Mouse (Mus musculus): Measurements from ENCODE around the gene Gm14406. TPM values are rescaled to one million over a fixed set of nuclear protein-coding genes. Genes with fewer than 3 reads are reported as not detected.
"Not testable (repeated sequence)": the region's sequence is repeated elsewhere in the genome, so short reads cannot be mapped to it uniquely, and the experiment has no call there.

Gm14406 gene
- not detected in 2 replicates for polyA plus RNA-seq (2016; fragmentation: Nextera tagmentation; extraction: Ambion mirVana)

- not testable (repeated sequence) for H3K36me3 ChIP-seq; H3K4me1 ChIP-seq; H3K27ac ChIP-seq; H3K9me3 ChIP-seq (replicated peaks); H3K27me3 ChIP-seq; H3K4me2 ChIP-seq (replicated peaks); H3K9ac ChIP-seq; H3K4me3 ChIP-seq; ATAC-seq (ENCODE audit: low FRiP score)
- WGBS = 83% methylated on average over 2 of the region's 2 CpGs
Measured at GRCm38 (mm10) chr2:177577998-177578397, at the start of gene Gm14406. Gm14406 (minus strand) TSS chr2:177578210.

- not testable (repeated sequence) for H3K4me3 ChIP-seq; ATAC-seq (ENCODE audit: low FRiP score)
- 81% methylated on average over 1 of the region's 2 CpGs for WGBS
Measured at GRCm38 (mm10) chr2:177575141-177575540, 2.9 kb downstream of the Gm14406 start.

GRCm38 (mm10) chr2:177559365-177559764 lies 18.6 kb downstream of the Gm14406 start:
- H3K4me1 ChIP-seq; H3K36me3 ChIP-seq; H3K27ac ChIP-seq; ATAC-seq (ENCODE audit: low FRiP score); H3K4me2 ChIP-seq (replicated peaks); H3K9me3 ChIP-seq (replicated peaks); H3K27me3 ChIP-seq; H3K9ac ChIP-seq; H3K4me3 ChIP-seq: not testable (repeated sequence)
- 79% methylated on average over 4 of the region's 4 CpGs for WGBS

More at GRCm38 (mm10) chr2:177575141-177575540, 2.9 kb downstream of the Gm14406 start:
- H3K9ac ChIP-seq; H3K36me3 ChIP-seq; H3K4me1 ChIP-seq; H3K27me3 ChIP-seq; H3K27ac ChIP-seq; H3K4me2 ChIP-seq (replicated peaks); H3K9me3 ChIP-seq (replicated peaks): not testable (repeated sequence)

GRCm38 (mm10) chr2:177555261-177555660 lies 22.7 kb downstream of the Gm14406 start:
- not testable (repeated sequence) for ATAC-seq (ENCODE audit: low FRiP score); H3K4me3 ChIP-seq; H3K27ac ChIP-seq; H3K4me1 ChIP-seq; H3K4me2 ChIP-seq (replicated peaks); H3K36me3 ChIP-seq; H3K9me3 ChIP-seq (replicated peaks); H3K9ac ChIP-seq; H3K27me3 ChIP-seq
- 88% methylated on average over 1 of the region's 1 CpGs for WGBS

- H3K36me3 ChIP-seq; H3K9ac ChIP-seq; H3K4me1 ChIP-seq; H3K4me3 ChIP-seq; ATAC-seq (ENCODE audit: low FRiP score); H3K27me3 ChIP-seq; H3K27ac ChIP-seq; H3K4me2 ChIP-seq (replicated peaks); H3K9me3 ChIP-seq (replicated peaks): not testable (repeated sequence)
- 80% methylated on average over 5 of the region's 5 CpGs for WGBS
Measured at GRCm38 (mm10) chr2:177537717-177538116, 40.3 kb downstream of the Gm14406 start.

GRCm38 (mm10) chr2:177537141-177537540 lies 40.9 kb downstream of the Gm14406 start:
- H3K4me1 ChIP-seq; H3K27ac ChIP-seq; H3K36me3 ChIP-seq; H3K4me3 ChIP-seq; ATAC-seq (ENCODE audit: low FRiP score); H3K27me3 ChIP-seq; H3K9ac ChIP-seq; H3K9me3 ChIP-seq (replicated peaks); H3K4me2 ChIP-seq (replicated peaks): not testable (repeated sequence)
- 78% methylated on average over 2 of the region's 2 CpGs for WGBS

- H3K4me1 ChIP-seq = no peaks in the 10 kb centered on the region
- 81% methylated on average over 9 of the region's 9 CpGs for WGBS
- no peaks in the 10 kb centered on the region for H3K36me3 ChIP-seq
- H3K9me3 ChIP-seq (replicated peaks) = no peaks in the 10 kb centered on the region
- H3K27me3 ChIP-seq = no peaks in the 10 kb centered on the region
- ATAC-seq (ENCODE audit: low FRiP score) = no peak
- no peak overlapping the region for H3K4me3 ChIP-seq
- H3K27ac ChIP-seq = no peak overlapping the region
- H3K9ac ChIP-seq = no peak overlapping the region
- no peak overlapping the region for H3K4me2 ChIP-seq (replicated peaks)
Measured at GRCm38 (mm10) chr2:177535876-177536275, 42.1 kb downstream of the Gm14406 start.

GRCm38 (mm10) chr2:177524171-177524570 lies 53.8 kb downstream of the Gm14406 start:
- H3K4me3 ChIP-seq; H3K9ac ChIP-seq; H3K4me1 ChIP-seq; H3K36me3 ChIP-seq; H3K9me3 ChIP-seq (replicated peaks); H3K27ac ChIP-seq; H3K4me2 ChIP-seq (replicated peaks); H3K27me3 ChIP-seq; ATAC-seq (ENCODE audit: low FRiP score): not testable (repeated sequence)
- 92% methylated on average over 16 of the region's 16 CpGs for WGBS

GRCm38 (mm10) chr2:177523674-177524073 lies 54.3 kb downstream of the Gm14406 start:
- WGBS = 93% methylated on average over 6 of the region's 6 CpGs
- not testable (repeated sequence) for H3K9ac ChIP-seq; H3K27ac ChIP-seq; H3K4me1 ChIP-seq; H3K4me3 ChIP-seq; H3K27me3 ChIP-seq; ATAC-seq (ENCODE audit: low FRiP score); H3K4me2 ChIP-seq (replicated peaks); H3K9me3 ChIP-seq (replicated peaks); H3K36me3 ChIP-seq

GRCm38 (mm10) chr2:177523061-177523460 lies 54.9 kb downstream of the Gm14406 start:
- Histone ChIP-seq H3K9me3 (replicated peaks) (peaks cover 10% of the 10 kb centered on the region), H3K27ac (no peak overlapping the region), H3K27me3 (no peaks in the 10 kb centered on the region), H3K4me2 (replicated peaks) (no peak overlapping the region), H3K4me1 (no peaks in the 10 kb centered on the region), H3K9ac (no peak overlapping the region), H3K4me3 (no peak overlapping the region), H3K36me3 (no peaks in the 10 kb centered on the region)
- 89% methylated on average over 20 of the region's 20 CpGs for WGBS
- no peak for ATAC-seq (ENCODE audit: low FRiP score)

GRCm38 (mm10) chr2:177520035-177520434 lies 58.0 kb downstream of the Gm14406 start:
- Histone ChIP-seq H3K36me3 (no peaks in the 10 kb centered on the region), H3K9ac (no peak overlapping the region), H3K9me3 (replicated peaks) (peaks cover 14% of the 10 kb centered on the region), H3K27me3 (no peaks in the 10 kb centered on the region), H3K27ac (no peak overlapping the region), H3K4me2 (replicated peaks) (no peak overlapping the region), H3K4me1 (no peaks in the 10 kb centered on the region), H3K4me3 (no peak overlapping the region)
- 83% methylated on average over 8 of the region's 8 CpGs for WGBS
- ATAC-seq (ENCODE audit: low FRiP score) = no peak

All from hindbrain, embryonic 12.5 days (tissue).